Mouse (Mus musculus) megakaryocyte, embryonic 14.5 days (primary cell): ENCODE results near the gene Cenpp. TPM values are rescaled to one million over a fixed set of nuclear protein-coding genes. Genes with fewer than 3 reads are reported as not detected.

ENCODE experiments used
- H3K27me3 ChIP-seq: replicated peaks from 2 replicates; pipeline ENCODE3; 2012; ENCODE audit warnings: inconsistent platforms
- H3K36me3 ChIP-seq: replicated peaks from 2 replicates; pipeline ENCODE3; 2012; ENCODE audit warnings: low read length, inconsistent platforms, mixed read lengths
- H3K4me1 ChIP-seq: 2 replicates; pipeline ENCODE4 v1.6.1; 2012; ENCODE audit warnings: inconsistent platforms
- H3K4me3 ChIP-seq: replicated peaks from 2 replicates; pipeline ENCODE3; 2012; ENCODE audit warnings: moderate library complexity, mild to moderate bottlenecking, inconsistent platforms
- H3K9me3 ChIP-seq: 2 replicates; pipeline ENCODE4 v1.6.1; 2012; ENCODE audit warnings: inconsistent platforms
- FLI1 ChIP-seq: IDR thresholded peaks from 2 replicates; pipeline ENCODE4 v1.6.1; 2012; ENCODE audit warnings: low read length, inconsistent platforms, mixed read lengths
- GATA1 ChIP-seq: IDR thresholded peaks from 3 replicates; pipeline ENCODE4 v1.6.1; 2012; ENCODE audit warnings: mixed read lengths, low read length, inconsistent platforms, borderline replicate concordance
- polyA plus RNA-seq: library from polyadenylated mRNA; stranded (reverse); fragments of >175 nt; gene quantifications from 2 replicates; pipeline ENCODE4 v1.2.3, GENCODE M21; 2012; ENCODE audit warnings: low replicate concordance; ENCODE audit not compliant: insufficient read depth

Gene Cenpp
- polyA plus RNA-seq, 1 experiment = 1.8 TPM

GRCm38 (mm10) chr13:49538693-49539092 is 113.9 kb downstream of the Cenpp start:
- Histone ChIP-seq H3K4me3 (no peak overlapping the region), H3K27me3 (no peaks in the 10 kb centered on the region), H3K9me3 (no peaks in the 10 kb centered on the region), H3K4me1 (no peaks in the 10 kb centered on the region), H3K36me3 (no peaks in the 10 kb centered on the region)
- TF ChIP-seq GATA1 (no peak), FLI1 (no peak)

GRCm38 (mm10) chr13:49536946-49537345 is 115.6 kb downstream of the Cenpp start:
- H3K4me1 ChIP-seq = no peaks in the 10 kb centered on the region

GRCm38 (mm10) chr13:49530636-49531035 is 121.9 kb downstream of the Cenpp start:
- Histone ChIP-seq H3K4me1 (no peaks in the 10 kb centered on the region), H3K9me3 (no peaks in the 10 kb centered on the region), H3K27me3 (no peaks in the 10 kb centered on the region), H3K4me3 (no peak overlapping the region), H3K36me3 (no peaks in the 10 kb centered on the region)
- TF ChIP-seq GATA1 = no peak
- no peak for TF ChIP-seq FLI1

More at GRCm38 (mm10) chr13:49536946-49537345, 115.6 kb downstream of the Cenpp start:
- Histone ChIP-seq H3K36me3 (no peaks in the 10 kb centered on the region), H3K27me3 (no peaks in the 10 kb centered on the region), H3K9me3 (no peaks in the 10 kb centered on the region), H3K4me3 (no peak overlapping the region)
- no peak for TF ChIP-seq FLI1
- no peak for TF ChIP-seq GATA1

GRCm38 (mm10) chr13:49526235-49526634 is 126.3 kb downstream of the Cenpp start:
- H3K4me3 ChIP-seq = no peak overlapping the region
- no peaks in the 10 kb centered on the region for H3K4me1 ChIP-seq
- no peaks in the 10 kb centered on the region for H3K9me3 ChIP-seq
- H3K36me3 ChIP-seq = no peaks in the 10 kb centered on the region
- TF ChIP-seq GATA1 (no peak), FLI1 (no peak)
- no peaks in the 10 kb centered on the region for H3K27me3 ChIP-seq

- no peaks in the 10 kb centered on the region for H3K9me3 ChIP-seq
- TF ChIP-seq GATA1 (no peak), FLI1 (no peak)
- no peaks in the 10 kb centered on the region for H3K36me3 ChIP-seq
Measured at GRCm38 (mm10) chr13:49518761-49519160, 133.8 kb downstream of the Cenpp start.

GRCm38 (mm10) chr13:49507176-49507575 is 145.4 kb downstream of the Cenpp start:
- no peaks in the 10 kb centered on the region for H3K27me3 ChIP-seq
- H3K36me3 ChIP-seq = no peaks in the 10 kb centered on the region
- TF ChIP-seq FLI1 (no peak), GATA1 (no peak)
- no peaks in the 10 kb centered on the region; the same call in 1 of the 2 replicates for H3K4me1 ChIP-seq
- H3K4me3 ChIP-seq = no peak overlapping the region
- no peaks in the 10 kb centered on the region for H3K9me3 ChIP-seq

More at GRCm38 (mm10) chr13:49518761-49519160, 133.8 kb downstream of the Cenpp start:
- Histone ChIP-seq H3K4me3 (no peak overlapping the region), H3K4me1 (peaks cover 18% of the 10 kb centered on the region), H3K27me3 (no peaks in the 10 kb centered on the region)

GRCm38 (mm10) chr13:49505776-49506175 is 146.8 kb downstream of the Cenpp start:
- Histone ChIP-seq H3K36me3 (no peaks in the 10 kb centered on the region), H3K9me3 (peaks cover 3% of the 10 kb centered on the region; the same call in 1 of the 2 replicates), H3K4me1 (peaks cover 3% of the 10 kb centered on the region; the same call in 1 of the 2 replicates), H3K4me3 (no peak overlapping the region), H3K27me3 (no peaks in the 10 kb centered on the region)
- TF ChIP-seq FLI1 = no peak
- TF ChIP-seq GATA1 = no peak

GRCm38 (mm10) chr13:49504510-49504909 is 148.1 kb downstream of the Cenpp start, which contains the start of gene Ecm2:
Gene Ecm2, plus strand, starts transcription at chr13:49504810.
- Histone ChIP-seq H3K4me3 (no peak within 1 kb of the TSS), H3K9me3 (peaks cover 3% of the 10 kb centered on the region; the same call in 1 of the 2 replicates), H3K27me3 (no peaks in the 10 kb centered on the region), H3K4me1 (peaks cover 3% of the 10 kb centered on the region; the same call in 1 of the 2 replicates), H3K36me3 (no peaks in the 10 kb centered on the region)
- TF ChIP-seq FLI1 = no peak
- TF ChIP-seq GATA1 = no peak

- Histone ChIP-seq H3K27me3 (no peaks in the 10 kb centered on the region), H3K4me1 (peaks cover 14% of the 10 kb centered on the region), H3K36me3 (no peaks in the 10 kb centered on the region), H3K4me3 (no peak within 1 kb of the TSS), H3K9me3 (no peaks in the 10 kb centered on the region)
- TF ChIP-seq FLI1 (no peak), GATA1 (no peak)
Measured at GRCm38 (mm10) chr13:49492376-49493368, 159.9 kb downstream of the Cenpp start, which contains the start of gene Tes3-ps. Gene Tes3-ps, plus strand, starts transcription at chr13:49493318.

- H3K9me3 ChIP-seq = no peaks in the 10 kb centered on the region
- H3K36me3 ChIP-seq = no peaks in the 10 kb centered on the region
- TF ChIP-seq FLI1 (no peak), GATA1 (no peak)
- H3K27me3 ChIP-seq = no peaks in the 10 kb centered on the region
- H3K4me1 ChIP-seq = peaks cover 14% of the 10 kb centered on the region
- H3K4me3 ChIP-seq = no peak overlapping the region
Measured at GRCm38 (mm10) chr13:49485388-49485787, 167.2 kb downstream of the Cenpp start.
